Mouse (Mus musculus): ENCODE measurements around the gene Aifm3. TPM values are rescaled to one million over a fixed set of nuclear protein-coding genes. Genes with fewer than 3 reads are reported as not detected.

Gene Aifm3
- 0.79 and 1.2 TPM in 2 replicates for polyA plus RNA-seq (2012; rRNA removed)

GRCm38 (mm10) chr16:17489469-17490111 is at the start of gene Aifm3:
Aifm3 (plus strand) TSS chr16:17489611.

GRCm38 (mm10) chr16:17451541-17452372 is 37.7 kb upstream of the Aifm3 start, which contains the start of gene Crkl:
Crkl (plus strand) TSS chr16:17451987.

DNA sequence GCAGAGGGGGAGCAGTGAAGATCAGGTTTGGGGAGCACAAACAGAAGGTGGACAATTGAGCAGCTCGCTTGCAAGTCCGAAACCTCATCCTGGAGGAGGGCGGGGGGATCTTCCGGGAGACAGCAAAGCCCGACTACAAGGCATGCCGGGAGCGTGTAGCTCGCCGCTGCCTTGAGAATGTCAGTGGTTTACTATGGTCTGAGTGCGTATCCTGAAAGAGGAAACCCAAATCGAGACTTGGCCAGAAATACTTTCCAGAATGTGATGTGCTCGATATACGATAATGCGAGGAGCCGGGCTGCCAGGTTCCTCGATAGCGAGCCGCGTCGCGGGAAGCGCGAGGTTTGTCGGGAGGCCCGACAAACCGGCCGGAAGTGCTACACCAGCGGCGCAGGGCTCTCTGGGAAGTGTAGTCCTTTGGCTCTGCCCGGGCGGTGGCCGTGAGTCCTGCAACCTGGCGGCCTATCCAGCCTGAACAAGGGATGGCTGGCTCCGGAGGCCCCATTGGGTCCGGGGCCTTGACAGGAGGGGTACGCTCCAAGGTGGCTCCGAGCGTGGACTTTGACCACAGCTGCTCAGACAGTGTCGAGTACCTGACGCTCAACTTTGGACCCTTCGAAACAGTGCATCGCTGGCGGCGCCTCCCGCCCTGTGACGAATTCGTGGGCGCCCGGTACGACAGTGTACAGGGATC is 19.3 kb downstream of the Aifm3 start, which contains the start of gene Lztr1:
Lztr1 (plus strand) TSS at position 143 of the 694 bp plus-strand sequence.

GRCm38 (mm10) chr16:17530640-17531288 is 41.4 kb downstream of the Aifm3 start, which contains the start of gene Thap7:
Thap7 (minus strand) TSS chr16:17531136.

Other genes starting within 250 kb of the Aifm3 start
- gene Tmem191c, start 213.5 kb upstream of the Aifm3 start, polyA plus RNA-seq (2012; rRNA removed) = 4.8 and 5.8 TPM in 2 replicates
- gene Serpind1, start 158.2 kb upstream of the Aifm3 start, polyA plus RNA-seq (2012; rRNA removed) = 0.10 and 0.37 TPM in 2 replicates
- 2.0 and 2.1 TPM in 2 replicates for gene Snap29, start 83.6 kb upstream of the Aifm3 start, polyA plus RNA-seq (2012; rRNA removed)
- gene Pi4ka, start 83.3 kb upstream of the Aifm3 start, polyA plus RNA-seq (2012; rRNA removed) = 23.7 and 30.3 TPM in 2 replicates
- gene Crkl, start 37.6 kb upstream of the Aifm3 start, polyA plus RNA-seq (2012; rRNA removed) = 12.7 and 18.1 TPM in 2 replicates
- gene Lztr1, start 19.1 kb downstream of the Aifm3 start, polyA plus RNA-seq (2012; rRNA removed) = 112 and 122 TPM in 2 replicates
- gene Thap7, start 41.5 kb downstream of the Aifm3 start, polyA plus RNA-seq (2012; rRNA removed) = 53.3 and 64.2 TPM in 2 replicates
- 0.09 TPM in 1 of 2 replicates, not detected in the other for gene Lrrc74b, start 71.6 kb downstream of the Aifm3 start, polyA plus RNA-seq (2012; rRNA removed)
- 1.1 and 2.2 TPM in 2 replicates for gene P2rx6, start 72.3 kb downstream of the Aifm3 start, polyA plus RNA-seq (2012; rRNA removed)
- gene Slc7a4, start 93.6 kb downstream of the Aifm3 start, polyA plus RNA-seq (2012; rRNA removed) = 18.1 and 22.4 TPM in 2 replicates
- 19.6 and 21.7 TPM in 2 replicates for gene Smpd4, start 129.7 kb downstream of the Aifm3 start, polyA plus RNA-seq (2012; rRNA removed)
- gene Ccdc74a, start 156.9 kb downstream of the Aifm3 start, polyA plus RNA-seq (2012; rRNA removed) = 0.24 and 0.73 TPM in 2 replicates
- gene Med15, start 243.3 kb downstream of the Aifm3 start, polyA plus RNA-seq (2012; rRNA removed) = 55.4 and 63.7 TPM in 2 replicates